Comparison of ENCODE assay signal across 15 mouse cellular contexts in genomic region chr1:35361465-35361864, GRCm38 (mm10).
"Had no signal": no experiment of that assay in that cellular context is flagged by ENCODE, and none has a peak within 500 bp of the region (broad histone marks: within the 10 kb centered on the region; RNA-seq: fewer than 3 reads in every experiment).

No protein-coding gene starts in this region.

- H3K27ac ChIP-seq: layer of hippocampus, adult 2 months; limb, embryonic 10.5 days; liver, embryonic 15.5 days; midbrain, embryonic 10.5 days; neural tube, embryonic 15.5 days had no signal

- H3K4me1 ChIP-seq: limb, embryonic 10.5 days; liver, embryonic 15.5 days; neural tube, embryonic 15.5 days had no signal

- H3K36me3 ChIP-seq: limb, embryonic 10.5 days; liver, embryonic 15.5 days; midbrain, embryonic 10.5 days; neural tube, embryonic 15.5 days had no signal

- H3K9ac ChIP-seq: liver, embryonic 15.5 days; lung, embryonic 14.5 days; neural tube, embryonic 15.5 days had no signal

- H3K4me3 ChIP-seq: layer of hippocampus, adult 2 months; limb, embryonic 10.5 days; liver, embryonic 15.5 days; midbrain, embryonic 10.5 days; myocyte; neural tube, embryonic 15.5 days had no signal

- H3K4me2 ChIP-seq: liver, embryonic 11.5 days; liver, embryonic 15.5 days; lung, embryonic 14.5 days; neural tube, embryonic 15.5 days had no signal

- DNase-seq: kidney, adult 8-10 months; kidney, postnatal 10 days; kidney, postnatal 4 days; lung, embryonic 14.5 days; lung, postnatal 10 days; lung, postnatal 4 days; midbrain, embryonic 14.5 days; thymus, postnatal 4 days had no signal

- H3K27me3 ChIP-seq: liver, embryonic 15.5 days; neural tube, embryonic 15.5 days had no signal

- H3K9me3 ChIP-seq: limb, embryonic 10.5 days; liver, embryonic 15.5 days; midbrain, embryonic 10.5 days; neural tube, embryonic 15.5 days had no signal
